Mouse (Mus musculus) midbrain, embryonic 14.5 days (tissue): Measurements from ENCODE around the gene Phldb3. TPM values are rescaled to one million over a fixed set of nuclear protein-coding genes. Genes with fewer than 3 reads are reported as not detected.
A peak's percentile ranks its signal among the peaks of the same experiment; 100 is the strongest.

Source experiments
- ATAC-seq: fragments of 200-750 bp; cut with Nextera tagmentation; 2 replicates; pipeline ENCODE4 v1.8.0; 2017; ENCODE audit warnings: moderate number of reproducible peaks, moderate library complexity; ENCODE audit not compliant: low FRiP score, low TSS enrichment
- DNase-seq: peaks from one replicate; pipeline ENCODE4 v3.0.0-alpha.2; 2015
- H3K27ac ChIP-seq: fragments of 300-500 bp; sonication (generic); replicated peaks from 2 replicates; pipeline ENCODE4 v1.5.1; 2014; ENCODE audit warnings: mild to moderate bottlenecking, low read depth, low read length, moderate library complexity
- H3K27me3 ChIP-seq: fragments of 300-500 bp; sonication (generic); 2 replicates; pipeline ENCODE4 v1.6.1; 2014; ENCODE audit warnings: low read length, control low read depth, mixed read lengths; ENCODE audit not compliant: control insufficient read depth, insufficient read depth
- H3K36me3 ChIP-seq: fragments of 300-500 bp; sonication (generic); 2 replicates; pipeline ENCODE4 v1.6.1; 2014; ENCODE audit warnings: low read length, control low read depth; ENCODE audit not compliant: control insufficient read depth, insufficient read depth
- H3K4me1 ChIP-seq: fragments of 300-500 bp; sonication (generic); 2 replicates; pipeline ENCODE4 v1.6.1; 2014; ENCODE audit warnings: mild to moderate bottlenecking, antibody characterized with exemption, low read length, control low read depth; ENCODE audit not compliant: control insufficient read depth, insufficient read depth
- H3K4me2 ChIP-seq: fragments of 300-500 bp; sonication (generic); 2 replicates; pipeline ENCODE4 v1.6.1; 2014; ENCODE audit warnings: mild to moderate bottlenecking, low read length, moderate library complexity
- H3K4me3 ChIP-seq: fragments of 300-500 bp; sonication (generic); replicated peaks from 2 replicates; pipeline ENCODE4 v1.5.1; 2014; ENCODE audit warnings: low read depth, low read length
- H3K9ac ChIP-seq: fragments of 300-500 bp; sonication (generic); replicated peaks from 2 replicates; pipeline ENCODE4 v1.6.1; 2014; ENCODE audit warnings: mild to moderate bottlenecking, low read length, moderate library complexity
- H3K9me3 ChIP-seq: fragments of 300-500 bp; sonication (generic); 2 replicates; pipeline ENCODE4 v1.6.1; 2016; ENCODE audit warnings: low read length, control low read depth, mixed read lengths; ENCODE audit not compliant: control insufficient read depth
- WGBS: fragments of 180-500 bp; shearing (Covaris S2); extraction: QIAGEN DNeasy Blood & Tissue Kit; methylation state at CpG from one replicate; pipeline ENCODE4 v1.1.7; 2014; 5-methylcytosine and 5-hydroxymethylcytosine counted together
- polyA plus RNA-seq: library from polyadenylated mRNA; unstranded; fragments of >200 nt; fragmentation: Nextera tagmentation; extraction: Ambion mirVana; gene quantifications from 2 replicates; pipeline ENCODE4 v1.2.1, GENCODE M21; 2014

The Phldb3 gene
- not detected in 2 replicates for polyA plus RNA-seq

DNA sequence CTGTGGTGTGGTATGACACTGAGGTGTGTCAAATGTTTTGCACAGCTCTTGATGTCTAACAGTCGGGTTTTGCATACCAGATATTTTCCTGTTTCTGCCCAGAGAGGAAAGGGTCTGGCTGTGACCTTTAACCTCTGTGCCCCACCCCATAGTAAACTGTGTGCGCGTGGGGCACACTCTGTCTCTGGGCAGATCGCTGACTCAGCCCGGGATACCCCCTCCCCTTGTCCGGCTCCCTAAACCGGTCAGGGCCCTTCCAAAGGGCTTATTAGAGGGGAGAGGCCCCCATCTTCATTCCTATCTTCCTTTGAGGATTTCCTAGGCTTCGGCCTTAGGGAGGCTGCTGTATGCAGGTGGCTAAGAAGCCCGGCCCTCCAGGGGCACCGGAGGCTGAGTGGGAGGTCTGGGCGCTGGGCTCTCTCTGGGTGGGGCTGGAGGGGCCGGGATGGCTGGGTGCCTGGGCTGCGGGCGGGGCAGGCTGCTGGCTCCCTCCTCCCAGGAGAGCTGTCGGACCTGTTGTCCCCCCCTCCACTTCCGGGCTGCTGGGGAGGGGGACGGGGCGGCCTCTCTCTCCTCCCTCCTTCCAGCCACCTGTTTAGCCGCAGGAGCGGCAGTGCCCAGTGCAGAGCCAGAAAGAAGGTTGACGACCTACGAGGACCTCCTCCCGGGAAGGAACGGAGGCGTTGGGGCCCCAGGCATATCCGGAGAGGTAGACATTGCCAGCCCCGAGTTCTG is at the start of gene Phldb3:
Phldb3 (plus strand) TSS at position 620 of the 735 bp plus-strand sequence.
- no peak for DNase-seq
- Histone ChIP-seq H3K9me3 (no peaks in the 10 kb centered on the region), H3K4me2 (peak within 1 kb of the TSS; percentile 45), H3K27ac (no peak within 1 kb of the TSS), H3K9ac (no peak within 1 kb of the TSS), H3K4me3 (peak within 1 kb of the TSS; percentile 23), H3K4me1 (peaks cover 10% of the 10 kb centered on the region; the same call in 1 of the 2 replicates), H3K27me3 (peaks cover 42% of the 10 kb centered on the region), H3K36me3 (no peaks in the 10 kb centered on the region)
- no peak for ATAC-seq
- WGBS = 5% methylated on average over 27 of the region's 27 CpGs

DNA sequence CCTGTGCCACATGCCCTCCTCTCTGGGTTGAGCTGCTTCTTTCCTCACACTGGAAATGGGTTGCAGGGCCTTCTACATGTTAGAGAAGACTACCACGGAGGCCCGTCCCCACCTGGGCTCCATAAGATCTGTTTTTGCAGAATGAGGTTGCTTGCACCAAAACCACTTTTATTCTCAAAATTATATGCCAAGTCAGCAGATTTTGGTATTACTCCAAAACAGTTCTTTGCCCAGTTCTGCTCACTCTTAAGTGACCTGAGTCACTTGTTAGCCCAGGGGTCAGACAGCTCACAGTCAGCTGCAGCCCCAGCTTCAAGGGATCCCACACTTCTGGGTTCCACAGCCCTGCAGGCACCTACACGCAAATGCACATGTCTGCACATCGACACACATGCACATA is 49.1 kb upstream of the Phldb3 start:
- WGBS = 97% methylated on average over 4 of the region's 4 CpGs
- peaks cover 38% of the 10 kb centered on the region for H3K36me3 ChIP-seq
- no peak overlapping the region for H3K4me2 ChIP-seq
- H3K27me3 ChIP-seq = no peaks in the 10 kb centered on the region
- H3K4me3 ChIP-seq = no peak overlapping the region
- H3K9ac ChIP-seq = no peak overlapping the region
- H3K4me1 ChIP-seq = no peaks in the 10 kb centered on the region
- no peak for ATAC-seq
- DNase-seq = no peak
- H3K27ac ChIP-seq = no peak overlapping the region
- H3K9me3 ChIP-seq = no peaks in the 10 kb centered on the region

DNA sequence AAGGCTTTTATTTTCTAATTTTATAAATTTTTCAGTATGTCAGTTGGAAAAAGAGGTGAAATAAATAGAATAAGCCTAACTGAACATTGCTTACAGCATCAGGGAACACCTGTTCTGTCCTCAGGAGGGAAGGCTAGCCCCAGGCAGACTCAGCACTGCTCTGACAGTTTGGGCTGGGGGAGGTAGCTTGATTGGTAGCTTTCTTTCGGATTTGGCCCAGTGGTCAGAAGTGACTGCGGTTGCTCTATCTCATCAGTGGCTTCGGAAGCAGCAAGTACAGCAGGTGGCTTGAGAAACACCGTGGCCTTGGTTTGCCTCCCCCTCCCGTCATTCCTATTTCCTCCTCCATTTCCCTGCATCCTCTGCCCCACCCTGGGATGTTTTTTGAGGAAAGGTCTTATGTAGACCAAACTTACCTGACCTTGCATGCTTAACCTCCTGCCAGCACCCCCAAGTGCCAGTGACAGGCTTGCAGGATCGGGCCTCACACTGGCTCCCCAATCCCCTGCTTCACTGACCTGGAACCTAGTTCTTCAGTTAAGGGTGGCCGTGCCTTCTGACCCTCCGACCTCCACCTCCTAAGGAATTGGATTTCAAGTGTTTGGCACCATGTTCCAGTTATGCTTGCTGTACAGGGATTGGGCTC is 47.2 kb upstream of the Phldb3 start:
- WGBS = 88% methylated on average over 8 of the region's 8 CpGs
- H3K4me1 ChIP-seq = no peaks in the 10 kb centered on the region

DNA sequence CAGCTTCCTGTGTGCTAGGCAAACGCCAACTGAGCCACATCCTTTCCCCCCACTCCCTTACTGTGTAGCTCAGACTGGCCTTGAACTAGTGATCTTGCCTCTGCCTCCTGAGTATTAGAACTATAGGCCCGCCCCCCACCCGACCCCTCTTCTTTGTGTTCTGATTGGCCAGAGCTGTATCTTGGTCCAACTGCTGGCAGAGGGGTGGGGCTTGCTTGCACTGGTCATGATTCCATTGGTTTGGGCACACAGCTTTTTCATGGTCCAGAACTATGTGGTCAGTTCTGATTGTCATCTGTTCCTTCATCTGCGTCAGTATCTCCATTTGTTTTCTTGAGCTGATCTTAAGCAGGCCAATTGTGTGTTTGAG is 46.7 kb upstream of the Phldb3 start:
- WGBS = 86% methylated on average over 4 of the region's 4 CpGs
- no peak overlapping the region for H3K27ac ChIP-seq
- H3K36me3 ChIP-seq = peaks cover 59% of the 10 kb centered on the region
- no peak overlapping the region for H3K9ac ChIP-seq
- H3K4me3 ChIP-seq = no peak overlapping the region
- DNase-seq (no peak), ATAC-seq (no peak)
- H3K4me1 ChIP-seq = no peaks in the 10 kb centered on the region
- no peaks in the 10 kb centered on the region for H3K27me3 ChIP-seq
- H3K9me3 ChIP-seq = no peaks in the 10 kb centered on the region
- no peak overlapping the region for H3K4me2 ChIP-seq

More for the DNA sequence above, 47.2 kb upstream of the Phldb3 start:
- H3K4me2 ChIP-seq = no peak overlapping the region
- H3K27ac ChIP-seq = no peak overlapping the region
- ATAC-seq (no peak), DNase-seq (no peak)
- no peaks in the 10 kb centered on the region for H3K9me3 ChIP-seq
- H3K4me3 ChIP-seq = no peak overlapping the region
- H3K36me3 ChIP-seq = peaks cover 54% of the 10 kb centered on the region
- H3K27me3 ChIP-seq = no peaks in the 10 kb centered on the region
- no peak overlapping the region for H3K9ac ChIP-seq

DNA sequence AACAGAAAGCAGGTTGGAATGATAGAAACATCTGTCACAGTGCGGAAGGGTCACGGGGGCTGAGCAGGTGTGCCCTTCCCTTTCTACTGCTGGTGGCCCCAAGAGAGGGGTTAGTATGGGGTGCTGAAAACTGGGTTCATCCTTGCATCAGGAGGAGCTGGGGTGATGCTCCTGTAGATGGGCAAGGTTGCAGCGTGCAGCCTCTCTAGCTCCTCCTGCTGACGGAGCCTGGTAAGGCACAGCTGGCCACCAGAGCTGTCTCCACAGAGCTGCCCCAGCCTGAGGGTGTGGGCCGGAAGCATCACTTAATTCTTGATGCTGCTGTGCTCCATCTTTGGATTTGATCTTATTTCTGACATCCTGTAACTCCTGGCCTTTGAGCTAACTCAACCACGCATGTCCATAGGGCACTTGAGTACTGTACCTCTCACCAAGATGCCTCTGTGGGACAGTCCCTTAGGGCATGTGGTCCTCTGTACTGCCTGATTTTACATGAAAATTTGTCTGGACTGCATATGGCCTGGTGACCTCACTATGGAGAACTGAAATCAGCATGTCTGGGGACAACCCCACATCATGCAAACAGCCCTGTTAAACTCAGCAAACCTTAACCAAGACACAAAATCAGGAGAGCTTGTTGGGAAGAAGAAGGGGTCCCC is 45.8 kb upstream of the Phldb3 start:
- Histone ChIP-seq H3K9me3 (no peaks in the 10 kb centered on the region), H3K4me2 (no peak overlapping the region), H3K36me3 (peaks cover 58% of the 10 kb centered on the region), H3K4me1 (no peaks in the 10 kb centered on the region), H3K27me3 (no peaks in the 10 kb centered on the region), H3K9ac (no peak overlapping the region), H3K4me3 (no peak overlapping the region), H3K27ac (no peak overlapping the region)
- DNase-seq (peak; percentile 76), ATAC-seq (peak; percentile 55; the same call in 1 of the 2 replicates)
- WGBS = 56% methylated on average over 6 of the region's 6 CpGs

DNA sequence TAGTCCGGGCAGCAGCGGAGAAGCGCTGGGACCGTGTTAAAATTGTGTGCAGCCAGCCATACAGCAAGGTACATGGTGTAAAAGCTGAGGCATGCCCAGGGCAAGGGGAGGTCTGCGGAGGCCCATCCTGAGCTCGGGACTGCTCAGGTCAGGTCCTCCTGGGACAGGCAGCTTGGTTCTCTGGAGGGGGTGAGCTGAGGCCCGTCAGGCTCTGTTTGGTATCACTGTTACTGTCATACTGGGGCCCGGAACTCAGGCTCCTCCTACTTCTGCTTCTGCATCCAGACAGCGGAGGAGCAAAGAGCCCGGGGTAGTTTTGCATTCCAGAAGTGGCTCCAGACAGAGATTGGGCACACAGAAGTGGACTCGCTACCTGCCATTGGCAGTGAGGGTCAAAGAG is 44.9 kb upstream of the Phldb3 start:
- Histone ChIP-seq H3K4me2 (no peak overlapping the region), H3K27me3 (no peaks in the 10 kb centered on the region), H3K9me3 (no peaks in the 10 kb centered on the region), H3K27ac (no peak overlapping the region), H3K36me3 (peaks cover 55% of the 10 kb centered on the region), H3K4me3 (no peak overlapping the region), H3K9ac (no peak overlapping the region), H3K4me1 (no peaks in the 10 kb centered on the region)
- DNase-seq = no peak
- ATAC-seq = no peak
- WGBS = 98% methylated on average over 11 of the region's 11 CpGs

DNA sequence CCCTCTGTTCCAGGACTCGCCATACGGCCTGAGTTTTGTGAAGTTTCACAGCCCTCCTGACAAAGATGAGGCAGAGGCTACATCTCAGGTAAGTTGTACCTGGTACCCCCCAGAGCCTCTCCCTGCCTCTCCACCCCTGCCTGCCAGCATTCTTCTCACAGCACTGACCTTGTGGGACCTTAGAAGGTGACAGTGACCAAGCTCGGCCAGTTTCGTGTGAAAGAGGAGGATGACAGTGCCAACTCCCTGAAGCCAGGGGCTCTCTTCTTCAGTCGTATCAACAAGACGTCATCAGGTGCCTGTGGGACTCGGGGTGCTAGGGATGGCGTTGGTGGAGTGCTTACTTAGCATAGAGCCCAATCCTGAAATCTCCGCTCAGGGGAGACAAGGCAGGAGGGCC is 44.4 kb upstream of the Phldb3 start:
- DNase-seq (no peak), ATAC-seq (no peak)
- no peak overlapping the region for H3K4me2 ChIP-seq
- no peaks in the 10 kb centered on the region for H3K27me3 ChIP-seq
- no peaks in the 10 kb centered on the region for H3K9me3 ChIP-seq
- H3K27ac ChIP-seq = no peak overlapping the region
- peaks cover 55% of the 10 kb centered on the region for H3K36me3 ChIP-seq
- 94% methylated on average over 9 of the region's 9 CpGs for WGBS
- H3K4me3 ChIP-seq = no peak overlapping the region
- H3K4me1 ChIP-seq = no peaks in the 10 kb centered on the region
- no peak overlapping the region for H3K9ac ChIP-seq

DNA sequence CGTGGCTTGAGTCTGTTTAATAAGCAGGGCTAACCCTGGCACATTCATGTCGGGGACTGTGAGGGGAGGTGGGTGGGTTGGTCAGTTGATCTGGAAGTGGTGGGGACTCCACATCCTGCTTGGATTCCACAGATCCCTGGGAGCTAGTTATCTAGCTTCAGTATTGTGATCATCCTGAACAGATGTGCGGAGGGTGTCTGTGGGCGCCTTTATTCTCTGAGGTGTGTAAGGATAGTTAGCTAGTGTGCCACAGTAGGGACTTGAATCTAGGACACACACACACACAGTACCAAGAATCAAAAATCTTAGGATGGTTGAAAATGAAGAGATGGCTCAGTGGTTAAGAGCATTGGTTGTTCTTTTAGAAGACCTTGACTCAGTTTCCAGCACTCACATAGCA is 42.1 kb upstream of the Phldb3 start:
- ATAC-seq = no peak
- Histone ChIP-seq H3K4me1 (no peaks in the 10 kb centered on the region), H3K9me3 (no peaks in the 10 kb centered on the region), H3K4me2 (no peak overlapping the region), H3K27ac (no peak overlapping the region), H3K4me3 (no peak overlapping the region), H3K9ac (no peak overlapping the region), H3K36me3 (peaks cover 58% of the 10 kb centered on the region), H3K27me3 (no peaks in the 10 kb centered on the region)
- WGBS = 85% methylated on average over 4 of the region's 4 CpGs
- DNase-seq = no peak
